Mouse (Mus musculus): ENCODE results near the gene Fam110c.

Gene Fam110c

DNA sequence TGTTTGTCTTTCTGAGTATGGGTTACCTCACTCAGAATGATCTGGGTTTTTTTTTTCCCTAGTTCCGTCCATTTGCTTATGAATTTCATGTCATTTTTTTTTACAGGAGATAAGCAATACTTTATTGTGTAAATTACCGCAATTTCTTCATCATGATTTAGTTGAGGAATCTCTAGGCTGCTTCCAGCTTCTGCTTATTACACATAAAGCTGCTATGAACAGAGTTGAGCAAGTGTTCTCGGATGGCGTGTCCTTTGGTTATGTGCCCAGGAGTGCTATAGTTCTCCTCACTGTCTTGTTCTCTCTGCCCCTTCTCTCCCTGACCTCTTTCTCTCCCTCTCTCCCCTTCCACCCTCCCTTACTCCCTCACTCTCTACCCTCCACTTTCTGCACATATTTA is 28.2 kb downstream of the Fam110c start:
- CTCF ChIA-PET, result no interaction called here

DNA sequence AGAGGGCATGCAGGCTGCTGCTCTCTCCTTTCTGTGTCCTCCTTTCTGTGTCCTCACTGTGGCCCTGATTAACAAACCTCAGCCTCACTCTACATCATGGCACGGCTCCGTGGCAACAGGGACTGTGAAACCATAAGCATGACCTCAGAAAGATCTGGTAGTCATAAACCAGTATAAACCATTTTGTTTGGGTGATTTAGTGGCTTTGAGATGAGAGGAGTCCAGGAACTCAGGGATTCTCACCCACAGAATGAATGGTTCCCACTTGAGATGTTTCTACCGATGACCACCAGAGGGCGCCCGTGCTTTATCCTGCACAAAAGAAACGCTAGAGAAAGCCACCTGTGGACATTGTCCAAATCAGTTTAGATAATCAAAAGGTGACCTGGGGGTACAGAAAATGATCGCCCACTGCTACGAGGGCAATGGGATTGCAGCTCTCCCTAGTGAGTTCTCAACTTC is 42.4 kb downstream of the Fam110c start:
- CTCF ChIA-PET, result no interaction called here

- CTCF ChIA-PET, result no interaction called here
Measured at GRCm38 (mm10) chr12:31120535-31120934, 46.9 kb downstream of the Fam110c start.

DNA sequence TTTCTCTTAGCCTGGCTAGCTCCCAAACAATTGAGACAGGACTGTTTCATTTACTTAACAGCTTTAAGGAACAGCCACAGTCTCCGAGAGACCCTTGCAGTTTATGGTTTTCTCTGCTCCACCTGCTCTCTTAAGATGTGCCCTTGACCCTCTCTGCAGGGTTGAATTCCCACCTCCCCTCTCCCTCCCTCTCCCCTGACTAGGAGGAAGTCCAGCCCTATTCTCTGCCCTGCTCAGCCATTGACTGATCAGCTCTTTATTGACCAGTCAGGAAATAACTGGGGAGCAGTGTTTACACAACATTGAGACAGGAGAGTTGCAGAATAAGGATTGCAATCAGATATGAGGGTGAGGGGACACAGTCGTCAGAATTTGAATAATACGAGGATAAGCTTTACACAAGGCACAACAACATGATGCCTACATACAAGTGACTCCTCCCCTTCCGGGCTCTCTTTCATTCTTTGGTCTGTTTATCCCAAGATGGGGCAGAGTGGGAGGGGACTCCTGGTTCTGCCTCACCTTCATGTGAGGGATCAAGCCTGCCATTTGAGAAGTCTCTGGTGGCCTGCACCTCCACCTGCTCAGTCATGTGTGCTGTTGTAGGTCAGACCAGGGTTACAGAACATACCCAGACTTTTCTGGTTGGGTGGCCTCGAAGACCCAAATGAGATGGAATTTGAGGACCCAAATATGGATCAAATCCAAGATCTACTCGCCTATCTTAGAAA is 49.4 kb downstream of the Fam110c start:
- CTCF ChIA-PET, result no interaction called here

- CTCF ChIA-PET, result no interaction called here
Measured at GRCm38 (mm10) chr12:31126071-31126470, 52.4 kb downstream of the Fam110c start.

- CTCF ChIA-PET, result no interaction called here
Measured at GRCm38 (mm10) chr12:31129548-31129947, 55.9 kb downstream of the Fam110c start.

All from spleen, embryonic (tissue).